Mouse (Mus musculus) C2C12 (cell line): ENCODE measurements at regions not wholly inside any gene's neighbourhood (a gene's known extent, or its start where the extent isn't known, plus 50 kb on each side); places are given as distances from the start of the nearest gene placed in this dataset.

Source experiments
- CEBPB ChIP-seq: IDR thresholded peaks from one replicate; pipeline ENCODE4 v1.6.1; 2011; ENCODE audit warnings: low read depth, mild to moderate bottlenecking, control low read depth, moderate library complexity
- CTCF ChIP-seq: IDR thresholded peaks from one replicate; pipeline ENCODE4 v1.5.1; 2011; ENCODE audit not compliant: control insufficient read depth, insufficient read depth, insufficient read length
- FOSL1 ChIP-seq: IDR thresholded peaks from one replicate; pipeline ENCODE4 v1.8.0; 2011; ENCODE audit warnings: mild to moderate bottlenecking, low read length; ENCODE audit not compliant: poor library complexity, insufficient read depth, severe bottlenecking
- MAX ChIP-seq: IDR thresholded peaks from one replicate; pipeline ENCODE4 v1.6.1; 2011; ENCODE audit warnings: mild to moderate bottlenecking, control low read depth
- MYOD1 ChIP-seq: IDR thresholded peaks from one replicate; pipeline ENCODE4 v1.6.1; 2011; ENCODE audit warnings: low read depth; ENCODE audit not compliant: control insufficient read depth, insufficient read length
- MYOG ChIP-seq: IDR thresholded peaks from one replicate; pipeline ENCODE4 v1.6.1; 2011; ENCODE audit not compliant: control insufficient read depth, insufficient read length; ENCODE audit errors: extremely low read depth
- USF1 ChIP-seq: IDR thresholded peaks from one replicate; pipeline ENCODE4 v1.6.1; 2011; ENCODE audit warnings: low read depth, mild to moderate bottlenecking, control low read depth, moderate library complexity

DNA sequence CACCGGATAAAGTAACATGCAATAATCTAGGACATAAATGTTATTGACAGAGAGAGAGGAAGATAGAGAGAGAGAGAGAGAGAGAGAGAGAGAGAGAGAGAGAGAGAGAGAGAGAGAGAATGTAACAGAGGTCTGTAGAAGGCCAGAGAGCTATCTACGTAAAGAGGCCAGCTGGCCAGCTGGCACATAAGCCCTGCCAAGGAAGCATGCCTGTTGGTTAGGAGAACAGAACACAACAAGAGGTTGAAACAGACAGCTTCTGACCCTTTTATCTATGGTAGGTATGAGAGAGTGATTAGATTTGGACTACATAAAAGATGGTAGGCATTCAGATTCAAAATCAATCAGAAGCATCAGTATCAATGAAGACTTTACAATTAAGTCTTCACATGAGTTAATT, 130.8 kb upstream of the Brinp3 start:
- no peak for TF ChIP-seq MYOD1
- TF ChIP-seq CTCF, result no peak
- no peak for TF ChIP-seq CEBPB
- TF ChIP-seq USF1, result no peak
- TF ChIP-seq MYOG, result no peak
- no peak for TF ChIP-seq FOSL1
- no peak for TF ChIP-seq MAX
